Mouse (Mus musculus): ENCODE data around the gene Cdip1.

The Cdip1 gene

GRCm38 (mm10) chr16:4718753-4719518, 71.2 kb downstream of the Cdip1 start, which contains the start of gene Nmral1:
Gene Nmral1 (minus strand): TSS chr16:4719356.
- peak; percentile 77 for DNase-seq (ENCODE audit: low spot score)

- DNase-seq (ENCODE audit: low spot score), result no peak
These were observed 72.2 kb downstream of the Cdip1 start for GRCm38 (mm10) chr16:4717866-4718265.

GRCm38 (mm10) chr16:4713861-4714710, 76.0 kb downstream of the Cdip1 start:
- no peak for DNase-seq (ENCODE audit: low spot score)

- DNase-seq (ENCODE audit: low spot score), result no peak
These were observed 78.9 kb downstream of the Cdip1 start for GRCm38 (mm10) chr16:4711173-4711572.

GRCm38 (mm10) chr16:4705541-4705940, 84.6 kb downstream of the Cdip1 start:
- DNase-seq (ENCODE audit: low spot score), result no peak

- no peak for DNase-seq (ENCODE audit: low spot score)
These were observed 87.4 kb downstream of the Cdip1 start for GRCm38 (mm10) chr16:4702646-4703045.

- DNase-seq (ENCODE audit: low spot score), result no peak
These were observed 88.9 kb downstream of the Cdip1 start for GRCm38 (mm10) chr16:4701211-4701610.

All from c-Kit-positive CD71-positive TER-119-positive erythroid progenitor cells, embryonic 14.5 days (primary cell).